Mouse (Mus musculus) ES-Bruce4 (cell line): ENCODE data around the gene Foxj2. TPM values are rescaled to one million over a fixed set of nuclear protein-coding genes. Genes with fewer than 3 reads are reported as not detected.

Source experiments
- H3K27ac ChIP-seq: 2 replicates; pipeline ENCODE4 v1.5.1; 2012; ENCODE audit warnings: low read length, inconsistent platforms; ENCODE audit not compliant: insufficient read depth
- H3K27me3 ChIP-seq: 2 replicates; pipeline ENCODE4 v1.6.1; 2012; ENCODE audit warnings: mild to moderate bottlenecking, low read length, inconsistent platforms; ENCODE audit not compliant: control insufficient read depth, poor library complexity, insufficient read depth, severe bottlenecking
- H3K36me3 ChIP-seq: 2 replicates; pipeline ENCODE4 v1.6.1; 2012; ENCODE audit warnings: inconsistent platforms, mild to moderate bottlenecking, low read length, moderate library complexity; ENCODE audit not compliant: control insufficient read depth, poor library complexity, insufficient read depth, severe bottlenecking
- H3K4me1 ChIP-seq: one replicate; pipeline ENCODE4 v1.8.1; 2011; ENCODE audit warnings: low read length; ENCODE audit not compliant: control insufficient read depth, insufficient read depth
- H3K4me3 ChIP-seq: 2 replicates; pipeline ENCODE4 v1.5.1; 2011; ENCODE audit warnings: low read depth, mild to moderate bottlenecking, low read length
- H3K9ac ChIP-seq: 2 replicates; pipeline ENCODE4 v1.6.1; 2012; ENCODE audit warnings: low read depth, mild to moderate bottlenecking, inconsistent platforms; ENCODE audit not compliant: poor library complexity, severe bottlenecking
- H3K9me3 ChIP-seq: replicated peaks from 2 replicates; pipeline ENCODE4 v1.6.1; 2012; ENCODE audit warnings: mild to moderate bottlenecking, low read length, inconsistent platforms; ENCODE audit not compliant: control insufficient read depth, poor library complexity, insufficient read depth, severe bottlenecking
- CTCF ChIP-seq: IDR thresholded peaks from one replicate; pipeline ENCODE4 v1.8.1; 2011; ENCODE audit warnings: low read depth, low read length
- EP300 ChIP-seq: IDR thresholded peaks from 2 replicates; pipeline ENCODE4 v1.6.1; 2011; ENCODE audit warnings: low read depth, low read length; ENCODE audit not compliant: insufficient read depth
- POLR2A ChIP-seq: IDR thresholded peaks from one replicate; pipeline ENCODE4 v1.8.1; 2011; ENCODE audit warnings: low read length; ENCODE audit not compliant: insufficient read depth
- polyA plus RNA-seq: library from polyadenylated mRNA; stranded (reverse); fragments of >200 nt; gene quantifications from 2 replicates; pipeline ENCODE4 v1.2.4, GENCODE M21; 2011; ENCODE audit warnings: low read depth; ENCODE audit not compliant: missing spikeins, insufficient read depth, insufficient read length

Gene Foxj2
- polyA plus RNA-seq, 1 experiment, result 10.9 TPM

GRCm38 (mm10) chr6:122873871-122874719, 54.4 kb downstream of the Foxj2 start, which contains the start of gene Necap1:
TSS of gene Necap1 (plus strand) at chr6:122874474.
- TF ChIP-seq POLR2A, result peak; percentile 34
- TF ChIP-seq EP300, result no peak
- TF ChIP-seq CTCF, result peak; percentile 77
- H3K9ac ChIP-seq, result peak within 1 kb of the TSS; percentile 91

GRCm38 (mm10) chr6:122874720-122875389, 55.1 kb downstream of the Foxj2 start:
- H3K27ac ChIP-seq, result 0 out of 2 replicates have a peak overlapping the region, but pooled peaks have one; percentile 8
- no peak for TF ChIP-seq CTCF
- TF ChIP-seq POLR2A, result no peak
- TF ChIP-seq EP300, result no peak
- peak overlapping the region; percentile 91 for H3K9ac ChIP-seq
- no peaks in the 10 kb centered on the region for H3K27me3 ChIP-seq
- H3K9me3 ChIP-seq, result no peaks in the 10 kb centered on the region
- peaks cover 21% of the 10 kb centered on the region for H3K36me3 ChIP-seq
- no peaks in the 10 kb centered on the region for H3K4me1 ChIP-seq
- peak overlapping the region; percentile 99 for H3K4me3 ChIP-seq

More at GRCm38 (mm10) chr6:122873871-122874719, 54.4 kb downstream of the Foxj2 start, which contains the start of gene Necap1:
- 0 out of 2 replicates have a peak within 1 kb of the TSS, but pooled peaks have one; percentile 8 for H3K27ac ChIP-seq
- no peaks in the 10 kb centered on the region for H3K9me3 ChIP-seq
- no peaks in the 10 kb centered on the region for H3K4me1 ChIP-seq
- H3K36me3 ChIP-seq, result peaks cover 15% of the 10 kb centered on the region
- peak within 1 kb of the TSS; percentile 99 for H3K4me3 ChIP-seq
- no peaks in the 10 kb centered on the region for H3K27me3 ChIP-seq

DNA sequence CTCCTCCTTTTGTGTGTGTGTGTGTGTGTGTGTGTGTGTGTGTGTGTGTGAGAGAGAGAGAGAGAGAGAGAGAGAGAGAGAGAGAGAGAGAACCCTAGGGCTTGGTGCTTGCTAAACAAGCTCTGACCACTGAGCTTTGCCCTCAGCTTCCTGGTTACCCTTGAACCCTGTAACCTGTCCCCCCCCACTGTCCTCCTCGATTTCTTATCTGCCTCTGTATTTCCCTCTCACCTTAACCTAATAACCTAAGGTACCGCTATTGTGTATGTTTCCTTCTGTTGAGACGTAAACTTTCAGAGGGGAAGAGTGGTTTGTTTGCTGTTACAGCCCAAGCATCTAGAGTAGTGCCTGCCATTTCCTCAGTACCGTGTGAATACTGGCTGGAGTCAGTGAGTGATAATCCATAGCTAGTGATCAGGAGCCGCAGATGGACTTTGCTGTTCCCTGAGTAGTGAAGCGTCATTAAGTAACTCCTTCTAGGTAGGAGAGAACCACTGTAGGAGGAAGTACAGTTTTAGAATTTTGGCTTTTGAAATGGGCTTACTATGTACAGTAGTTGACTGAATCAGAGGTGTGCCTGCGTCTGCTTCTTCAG, 59.5 kb downstream of the Foxj2 start:
- TF ChIP-seq EP300 (no peak), POLR2A (no peak), CTCF (no peak)
- Histone ChIP-seq H3K4me3 (no peak overlapping the region), H3K36me3 (peaks cover 60% of the 10 kb centered on the region), H3K4me1 (no peaks in the 10 kb centered on the region), H3K9ac (no peak overlapping the region), H3K9me3 (no peaks in the 10 kb centered on the region), H3K27ac (no peak overlapping the region), H3K27me3 (no peaks in the 10 kb centered on the region)

DNA sequence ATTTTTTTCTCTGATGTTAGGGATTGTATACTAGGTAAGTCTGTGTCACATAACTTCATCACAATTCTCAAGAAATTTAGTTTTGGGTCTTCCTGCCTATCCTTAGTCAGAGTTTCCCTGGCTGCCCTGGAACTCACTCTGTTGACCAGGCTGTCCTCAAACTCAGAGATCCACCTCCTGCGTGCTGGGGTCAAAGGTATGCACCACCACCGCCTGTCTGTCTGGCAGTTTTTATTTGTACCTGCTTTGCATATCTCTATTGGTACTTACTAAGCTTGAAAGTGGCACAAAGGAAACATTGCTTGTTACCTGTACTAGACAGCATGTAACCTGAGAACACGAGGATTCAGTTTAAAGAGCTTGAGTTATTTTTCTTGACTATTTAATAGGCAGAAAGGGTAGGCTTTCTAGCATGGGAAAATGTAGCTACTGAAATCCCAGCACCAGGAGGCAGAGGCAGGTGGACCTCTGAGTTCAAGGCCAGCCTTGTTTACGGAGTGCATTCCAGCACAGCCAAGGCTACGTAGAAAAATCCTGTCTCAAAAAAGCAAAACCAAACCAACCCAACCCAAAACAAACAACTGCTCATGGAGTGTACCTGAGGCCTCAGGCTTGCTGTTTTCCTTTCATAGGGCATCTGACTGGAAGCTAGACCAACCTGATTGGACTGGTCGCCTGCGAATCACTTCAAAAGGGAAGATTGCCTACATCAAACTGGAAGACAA, 60.2 kb downstream of the Foxj2 start:
- Histone ChIP-seq H3K4me1 (no peaks in the 10 kb centered on the region), H3K36me3 (peaks cover 66% of the 10 kb centered on the region), H3K27me3 (no peaks in the 10 kb centered on the region), H3K27ac (no peak overlapping the region), H3K4me3 (no peak overlapping the region), H3K9ac (no peak overlapping the region), H3K9me3 (no peaks in the 10 kb centered on the region)
- TF ChIP-seq EP300, result no peak
- no peak for TF ChIP-seq CTCF
- TF ChIP-seq POLR2A, result no peak

- H3K27me3 ChIP-seq, result no peaks in the 10 kb centered on the region
- H3K4me1 ChIP-seq, result no peaks in the 10 kb centered on the region
- H3K27ac ChIP-seq, result no peak overlapping the region
- no peak overlapping the region for H3K4me3 ChIP-seq
- no peak for TF ChIP-seq EP300
- no peak for TF ChIP-seq POLR2A
- no peak for TF ChIP-seq CTCF
- no peaks in the 10 kb centered on the region for H3K9me3 ChIP-seq
- H3K36me3 ChIP-seq, result peaks cover 70% of the 10 kb centered on the region
- no peak overlapping the region for H3K9ac ChIP-seq
These were observed 61.6 kb downstream of the Foxj2 start for GRCm38 (mm10) chr6:122881287-122881686.
